Mouse (Mus musculus) embryonic facial prominence, embryonic 15.5 days (tissue): ENCODE results near the gene Ccdc12. TPM values are rescaled to one million over a fixed set of nuclear protein-coding genes. Genes with fewer than 3 reads are reported as not detected.
"Not testable (repeated sequence)": the region's sequence is repeated elsewhere in the genome, so short reads cannot be mapped to it uniquely, and the experiment has no call there.

Experiments used
- ATAC-seq: fragments of 200-750 bp; cut with Nextera tagmentation; 2 replicates; pipeline ENCODE4 v1.8.0; 2017; ENCODE audit warnings: low read depth, moderate TSS enrichment; ENCODE audit not compliant: insufficient number of reproducible peaks, low FRiP score, low TSS enrichment
- H3K27ac ChIP-seq: fragments of 300-500 bp; sonication (generic); replicated peaks from 2 replicates; pipeline ENCODE4 v1.5.1; 2015; ENCODE audit warnings: mild to moderate bottlenecking, inconsistent platforms
- H3K27me3 ChIP-seq: fragments of 300-500 bp; sonication (generic); 2 replicates; pipeline ENCODE4 v1.6.1; 2015; ENCODE audit warnings: inconsistent platforms
- H3K36me3 ChIP-seq: fragments of 300-500 bp; sonication (generic); 2 replicates; pipeline ENCODE4 v1.6.1; 2015; ENCODE audit warnings: mild to moderate bottlenecking, inconsistent platforms
- H3K4me1 ChIP-seq: fragments of 300-500 bp; sonication (generic); 2 replicates; pipeline ENCODE4 v1.6.1; 2015; ENCODE audit warnings: inconsistent platforms
- H3K4me2 ChIP-seq: fragments of 300-500 bp; sonication (generic); replicated peaks from 2 replicates; pipeline ENCODE4 v1.6.1; 2015; ENCODE audit warnings: mild to moderate bottlenecking, inconsistent platforms
- H3K4me3 ChIP-seq: fragments of 300-500 bp; sonication (generic); replicated peaks from 2 replicates; pipeline ENCODE4 v1.5.1; 2015; ENCODE audit warnings: mild to moderate bottlenecking, inconsistent platforms
- H3K9ac ChIP-seq: fragments of 300-500 bp; sonication (generic); 2 replicates; pipeline ENCODE4 v1.6.1; 2015; ENCODE audit warnings: inconsistent platforms
- H3K9me3 ChIP-seq: fragments of 300-500 bp; sonication (generic); replicated peaks from 2 replicates; pipeline ENCODE4 v1.6.1; 2016; ENCODE audit warnings: inconsistent platforms
- WGBS: fragments of 180-500 bp; shearing (Covaris S2); methylation state at CpG from one replicate; pipeline ENCODE4 v1.1.7; 2015; 5-methylcytosine and 5-hydroxymethylcytosine counted together
- polyA plus RNA-seq: library from polyadenylated mRNA; unstranded; fragments of >200 nt; fragmentation: Nextera tagmentation; extraction: Ambion mirVana; gene quantifications from 2 replicates; pipeline ENCODE4 v1.2.1, GENCODE M21; 2015

The Ccdc12 gene
- polyA plus RNA-seq, 1 experiment from 2014 or later, result 131 TPM

DNA sequence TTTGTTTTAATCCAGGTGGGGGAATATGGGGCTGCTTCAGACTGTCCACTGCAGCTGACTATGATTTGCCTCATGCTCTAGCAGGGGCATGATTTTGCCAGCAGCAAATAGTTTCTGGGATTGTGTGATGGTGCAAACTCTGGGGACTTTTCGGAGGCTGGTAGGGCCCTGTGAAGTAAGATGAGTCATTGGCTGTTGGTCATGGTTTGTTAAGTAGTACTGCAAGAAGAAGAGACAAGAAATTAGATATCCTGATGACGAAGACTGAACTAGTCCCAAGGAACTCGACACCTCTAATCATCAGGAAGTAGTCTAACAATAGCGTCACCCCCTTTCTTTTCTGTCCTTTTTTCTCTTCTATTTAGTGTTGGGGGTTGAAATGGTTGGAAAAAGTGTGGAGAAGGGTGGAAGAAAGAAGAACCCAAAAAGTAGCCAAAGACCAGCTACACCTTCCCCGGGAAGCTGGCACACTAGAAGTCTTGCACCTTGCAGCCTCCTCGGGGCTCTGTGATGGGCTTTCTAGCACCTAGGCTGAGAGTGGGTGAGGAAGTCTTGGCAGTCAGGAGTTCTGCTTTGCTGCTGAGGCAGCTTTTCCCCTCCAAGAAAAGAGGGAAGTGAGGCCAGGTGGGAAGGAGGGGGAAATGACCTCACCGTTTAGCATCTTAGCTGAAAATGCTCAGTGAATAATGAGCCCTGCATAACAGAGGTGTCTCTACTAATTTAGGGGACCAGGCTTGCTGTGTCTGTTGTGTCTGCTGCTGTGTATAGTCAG, 24.6 kb downstream of the Ccdc12 start:
- Histone ChIP-seq H3K9me3 (no peaks in the 10 kb centered on the region), H3K4me2 (no peak overlapping the region), H3K27me3 (no peaks in the 10 kb centered on the region), H3K27ac (no peak overlapping the region), H3K9ac (no peak overlapping the region), H3K4me1 (peaks cover 38% of the 10 kb centered on the region), H3K36me3 (no peaks in the 10 kb centered on the region), H3K4me3 (no peak overlapping the region)
- WGBS, result 73% methylated on average over 7 of the region's 7 CpGs
- no peak for ATAC-seq

DNA sequence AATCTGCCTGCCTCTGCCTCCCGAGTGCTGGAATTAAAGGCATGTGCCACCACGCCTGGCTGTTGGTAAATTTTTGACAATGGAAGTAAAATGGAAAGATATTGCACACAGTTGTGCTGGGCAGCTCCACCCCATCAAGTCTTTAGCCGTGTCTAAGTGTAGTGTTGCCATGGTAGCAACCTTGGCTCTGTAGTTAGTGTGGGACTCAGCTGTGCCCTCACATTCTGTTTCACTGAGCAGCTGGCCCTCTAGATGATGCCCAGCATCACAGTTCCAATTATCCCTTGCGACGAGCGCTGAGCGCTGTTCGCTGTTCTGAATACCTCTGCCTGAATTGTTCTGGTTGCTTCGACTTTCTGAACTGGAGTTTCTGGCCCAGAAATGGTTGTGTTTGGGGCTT, 25.5 kb downstream of the Ccdc12 start:
- ATAC-seq, result 0 out of 2 replicates have a peak, but pooled peaks have one; percentile 29
- 71% methylated on average over 9 of the region's 9 CpGs for WGBS
- no peaks in the 10 kb centered on the region for H3K27me3 ChIP-seq
- H3K4me3 ChIP-seq, result no peak overlapping the region
- H3K36me3 ChIP-seq, result no peaks in the 10 kb centered on the region
- no peaks in the 10 kb centered on the region for H3K9me3 ChIP-seq
- no peak overlapping the region for H3K27ac ChIP-seq
- H3K9ac ChIP-seq, result no peak overlapping the region
- no peak overlapping the region for H3K4me2 ChIP-seq
- H3K4me1 ChIP-seq, result peaks cover 37% of the 10 kb centered on the region

DNA sequence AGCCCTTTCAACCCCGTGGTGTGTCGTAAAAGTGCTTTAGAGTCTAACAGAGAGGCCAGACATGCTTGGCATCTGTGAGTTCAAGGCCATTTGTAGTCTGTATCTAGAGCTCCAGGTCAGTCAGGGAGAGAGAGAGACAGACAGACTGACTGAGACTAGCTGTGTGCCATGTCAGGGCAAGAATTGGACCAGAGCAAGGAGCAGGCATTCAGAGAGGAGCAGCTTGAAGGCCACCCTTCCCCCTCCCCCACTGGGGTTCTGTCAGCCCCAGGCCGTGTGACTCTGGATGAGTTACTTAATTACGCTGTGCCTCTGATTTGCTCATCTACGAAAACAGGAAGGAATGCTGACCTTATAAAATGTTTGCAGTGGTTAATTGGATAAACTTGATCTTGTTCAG, 26.0 kb downstream of the Ccdc12 start:
- no peak overlapping the region for H3K9ac ChIP-seq
- H3K27me3 ChIP-seq, result no peaks in the 10 kb centered on the region
- WGBS, result 55% methylated on average over 5 of the region's 5 CpGs
- H3K27ac ChIP-seq, result no peak overlapping the region
- no peaks in the 10 kb centered on the region for H3K36me3 ChIP-seq
- H3K4me2 ChIP-seq, result no peak overlapping the region
- no peaks in the 10 kb centered on the region for H3K9me3 ChIP-seq
- peaks cover 37% of the 10 kb centered on the region for H3K4me1 ChIP-seq
- no peak for ATAC-seq
- no peak overlapping the region for H3K4me3 ChIP-seq

DNA sequence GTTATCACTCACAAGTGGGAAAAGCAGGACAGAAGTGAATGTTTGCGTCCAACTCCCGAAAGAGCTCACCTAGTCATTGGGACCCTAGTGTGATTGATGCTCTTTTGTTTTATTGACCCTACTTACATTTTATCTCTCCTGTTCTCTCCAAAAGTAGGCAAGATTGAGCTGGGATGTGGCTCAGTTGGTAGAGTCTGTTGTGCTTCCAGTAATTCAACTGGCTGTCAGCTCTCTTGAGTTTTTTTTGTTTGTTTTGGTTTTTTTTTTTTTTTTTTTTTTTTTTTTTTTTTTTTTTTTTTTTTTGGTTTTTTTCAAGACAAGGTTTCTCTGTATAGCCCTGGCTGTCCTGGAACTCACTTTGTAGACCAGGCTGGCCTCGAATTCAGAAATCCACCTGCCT, 26.4 kb downstream of the Ccdc12 start:
- H3K4me3 ChIP-seq, H3K9me3 ChIP-seq, H3K36me3 ChIP-seq, H3K27me3 ChIP-seq, H3K9ac ChIP-seq, ATAC-seq, H3K4me2 ChIP-seq, H3K27ac ChIP-seq: not testable (repeated sequence)
- peaks cover 37% of the 10 kb centered on the region for H3K4me1 ChIP-seq
- 81% methylated on average over 3 of the region's 3 CpGs for WGBS

GRCm38 (mm10) chr9:110683574-110684099, 27.3 kb downstream of the Ccdc12 start:
- Histone ChIP-seq H3K4me3 (no peak overlapping the region), H3K36me3 (no peaks in the 10 kb centered on the region), H3K27ac (peak overlapping the region; percentile 87), H3K4me1 (peaks cover 37% of the 10 kb centered on the region), H3K9me3 (no peaks in the 10 kb centered on the region), H3K4me2 (no peak overlapping the region), H3K9ac (no peak overlapping the region), H3K27me3 (no peaks in the 10 kb centered on the region)
- WGBS, result 40% methylated on average over 4 of the region's 4 CpGs
- 0 out of 2 replicates have a peak, but pooled peaks have one; percentile 2 for ATAC-seq

DNA sequence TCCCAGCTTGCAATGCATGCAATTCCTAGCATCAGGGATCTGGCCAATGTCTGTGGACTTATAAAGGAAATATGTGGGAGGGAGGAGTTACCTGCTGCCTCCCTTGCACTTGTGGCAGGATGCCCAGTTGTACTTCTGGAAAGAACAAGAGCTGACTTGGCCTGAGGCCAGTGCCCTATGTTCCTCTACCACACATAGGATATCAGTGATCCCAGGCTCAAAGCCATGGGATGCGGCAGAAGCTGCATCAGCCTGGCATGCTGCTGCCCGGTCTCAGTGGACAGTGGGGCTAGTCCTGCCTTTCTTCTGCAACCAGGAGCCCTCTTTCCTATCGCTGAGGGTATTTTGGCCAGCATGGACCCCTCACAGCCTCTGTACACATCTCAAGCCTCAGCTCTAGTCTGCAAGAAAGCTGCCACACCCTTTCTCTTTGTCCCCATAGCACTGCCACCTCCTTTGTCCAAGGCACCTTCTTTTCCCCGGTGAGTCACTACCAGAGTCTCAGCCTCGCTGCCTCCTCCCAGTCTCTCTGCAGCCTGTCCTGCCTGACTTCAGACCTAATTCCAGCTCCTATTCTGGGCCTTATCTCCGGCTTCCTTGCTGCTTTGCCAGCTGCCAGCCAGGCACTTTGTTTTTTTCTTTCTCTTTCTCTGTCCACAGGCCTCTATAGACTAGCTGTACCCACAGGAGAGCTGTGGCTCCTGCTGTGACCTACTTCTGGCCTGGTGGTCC, 28.0 kb downstream of the Ccdc12 start:
- no peak overlapping the region for H3K4me3 ChIP-seq
- ATAC-seq, result peak; percentile 22; the same call in 1 of the 2 replicates
- peak overlapping the region; percentile 87 for H3K27ac ChIP-seq
- no peaks in the 10 kb centered on the region for H3K36me3 ChIP-seq
- no peak overlapping the region for H3K9ac ChIP-seq
- H3K27me3 ChIP-seq, result no peaks in the 10 kb centered on the region
- peaks cover 37% of the 10 kb centered on the region for H3K4me1 ChIP-seq
- 55% methylated on average over 6 of the region's 6 CpGs for WGBS
- H3K4me2 ChIP-seq, result no peak overlapping the region
- no peaks in the 10 kb centered on the region for H3K9me3 ChIP-seq

- 72% methylated on average over 8 of the region's 8 CpGs for WGBS
- Histone ChIP-seq H3K9me3 (no peaks in the 10 kb centered on the region), H3K4me1 (peaks cover 37% of the 10 kb centered on the region), H3K4me3 (no peak overlapping the region), H3K9ac (no peak overlapping the region), H3K36me3 (no peaks in the 10 kb centered on the region), H3K27me3 (no peaks in the 10 kb centered on the region), H3K27ac (peak overlapping the region; percentile 87), H3K4me2 (no peak overlapping the region)
- ATAC-seq, result peak; percentile 22; the same call in 1 of the 2 replicates
Observed at GRCm38 (mm10) chr9:110685187-110685586, 28.9 kb downstream of the Ccdc12 start.

DNA sequence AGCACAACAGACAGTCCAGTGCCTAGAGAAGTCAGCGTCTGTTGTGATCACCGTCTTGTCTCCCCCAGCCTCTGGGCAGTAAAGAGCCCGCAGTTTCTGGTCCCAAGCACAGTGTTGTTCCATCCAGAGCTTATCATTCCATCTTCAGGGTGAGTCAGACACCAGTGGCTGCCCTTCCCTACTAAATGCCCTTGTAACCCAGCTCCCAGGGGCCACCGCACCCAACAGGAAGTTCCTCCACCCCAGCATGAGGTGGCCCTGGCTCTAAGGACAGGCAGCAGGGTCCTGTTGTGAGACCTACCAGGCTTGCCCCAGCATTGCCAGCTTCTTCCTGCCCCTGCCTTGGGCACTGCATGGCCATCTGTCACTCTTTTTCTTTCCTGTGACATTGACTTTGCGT, 29.3 kb downstream of the Ccdc12 start:
- H3K9me3 ChIP-seq, result no peaks in the 10 kb centered on the region
- no peak overlapping the region for H3K4me2 ChIP-seq
- H3K9ac ChIP-seq, result no peak overlapping the region
- no peaks in the 10 kb centered on the region for H3K36me3 ChIP-seq
- H3K27me3 ChIP-seq, result no peaks in the 10 kb centered on the region
- 78% methylated on average over 5 of the region's 5 CpGs for WGBS
- H3K4me1 ChIP-seq, result peaks cover 37% of the 10 kb centered on the region
- H3K4me3 ChIP-seq, result no peak overlapping the region
- peak overlapping the region; percentile 69; the same call in 1 of the 2 replicates for H3K27ac ChIP-seq
- no peak for ATAC-seq

DNA sequence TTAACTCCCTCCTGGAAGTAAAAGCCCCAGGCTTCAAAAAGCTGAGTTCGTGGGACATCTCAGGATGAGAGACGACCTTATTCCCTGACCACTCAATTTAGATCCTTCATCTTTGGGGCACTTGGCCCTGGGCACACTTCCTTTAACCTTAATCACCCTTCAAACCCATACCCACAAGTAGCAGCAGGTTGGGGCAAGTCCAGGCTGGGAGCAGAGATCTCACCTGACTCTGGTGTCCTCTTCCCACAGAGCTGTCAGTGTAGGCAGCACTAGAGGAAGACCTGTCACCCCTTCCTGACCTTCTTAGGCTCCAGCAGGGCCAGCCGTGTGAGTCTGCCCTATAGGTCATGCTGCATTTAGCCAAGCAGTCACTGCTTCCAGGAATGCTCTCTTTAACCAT, 30.2 kb downstream of the Ccdc12 start:
- ATAC-seq, result no peak
- no peak overlapping the region for H3K4me3 ChIP-seq
- peaks cover 37% of the 10 kb centered on the region for H3K4me1 ChIP-seq
- no peaks in the 10 kb centered on the region for H3K36me3 ChIP-seq
- no peaks in the 10 kb centered on the region for H3K27me3 ChIP-seq
- 45% methylated on average over 3 of the region's 3 CpGs for WGBS
- no peak overlapping the region for H3K27ac ChIP-seq
- no peaks in the 10 kb centered on the region for H3K9me3 ChIP-seq
- no peak overlapping the region for H3K9ac ChIP-seq
- H3K4me2 ChIP-seq, result no peak overlapping the region

- Histone ChIP-seq H3K36me3 (no peaks in the 10 kb centered on the region), H3K27me3 (no peaks in the 10 kb centered on the region), H3K9me3 (no peaks in the 10 kb centered on the region), H3K27ac (no peak overlapping the region), H3K4me1 (peaks cover 36% of the 10 kb centered on the region), H3K4me3 (no peak overlapping the region), H3K9ac (no peak overlapping the region), H3K4me2 (no peak overlapping the region)
- WGBS, result 55% methylated on average over 5 of the region's 5 CpGs
- no peak for ATAC-seq
Observed at GRCm38 (mm10) chr9:110687061-110687460, 30.8 kb downstream of the Ccdc12 start.

DNA sequence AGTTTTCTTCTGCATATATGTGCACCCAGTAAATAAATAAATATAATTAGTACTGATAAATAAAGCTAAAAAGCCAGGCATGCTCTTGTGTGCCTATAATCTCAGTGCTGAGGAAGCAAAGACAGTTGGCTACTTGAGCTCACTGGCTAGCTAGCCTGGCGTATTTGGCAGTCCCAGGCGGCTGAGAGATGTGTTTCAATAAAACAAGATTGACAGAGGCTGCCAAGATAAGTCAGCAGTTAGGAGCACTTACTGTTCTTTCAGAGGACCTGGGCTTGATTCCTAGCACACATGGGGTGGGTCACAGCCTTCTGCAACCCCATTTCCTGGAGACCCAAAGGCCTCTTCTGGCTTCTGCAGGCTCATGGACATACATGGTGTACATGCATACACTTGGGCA, 31.5 kb downstream of the Ccdc12 start:
- Histone ChIP-seq H3K4me2 (no peak overlapping the region), H3K27me3 (no peaks in the 10 kb centered on the region), H3K36me3 (no peaks in the 10 kb centered on the region), H3K4me1 (peaks cover 32% of the 10 kb centered on the region), H3K9me3 (no peaks in the 10 kb centered on the region), H3K4me3 (no peak overlapping the region), H3K9ac (no peak overlapping the region), H3K27ac (no peak overlapping the region)
- 86% methylated on average over 2 of the region's 2 CpGs for WGBS
- ATAC-seq, result no peak
